Mouse (Mus musculus): Measurements from ENCODE around the gene Nod1. TPM values are rescaled to one million over a fixed set of nuclear protein-coding genes. Genes with fewer than 3 reads are reported as not detected.

Gene Nod1
- total and polyA plus RNA-seq, 2 experiments from 2014 or later = 4.2 to 8.3 TPM

GRCm38 (mm10) chr6:54940126-54940525, 32.3 kb downstream of the Nod1 start:
- H3K27ac ChIP-seq (ENCODE audit: low read depth) = 0 out of 2 replicates have a peak overlapping the region, but pooled peaks have one; percentile 6
- TF ChIP-seq EP300 (IDR thresholded peaks at IDR 0.05; ENCODE audit: low read depth) = no peak
- no peak for TF ChIP-seq CTCF (IDR thresholded peaks at IDR 0.05; ENCODE audit: low read depth)
- ATAC-seq (ENCODE audit: insufficient read depth, low read depth) (no peak), DNase-seq (ENCODE audit: low spot score) (no peak)
- 0 out of 2 replicates have a peak, but pooled peaks cover 3% of the 10 kb centered on the region for H3K4me1 ChIP-seq (ENCODE audit: control insufficient read depth, insufficient read depth)
- no peak overlapping the region for H3K4me3 ChIP-seq (ENCODE audit: low read depth, low read length)
- peaks cover 11% of the 10 kb centered on the region for H3K36me3 ChIP-seq (replicated peaks; ENCODE audit: control insufficient read depth, insufficient read depth, low read length)
- H3K4me2 ChIP-seq (ENCODE audit: low read depth, low read length) = no peak overlapping the region
- H3K9ac ChIP-seq (replicated peaks; ENCODE audit: low read depth, low read length) = no peak overlapping the region
- 71% methylated on average over 7 of the region's 7 CpGs for WGBS
- H3K27me3 ChIP-seq (ENCODE audit: control insufficient read depth, insufficient read depth, low read length) = peaks cover 22% of the 10 kb centered on the region
- H3K9me3 ChIP-seq (replicated peaks; ENCODE audit: control insufficient read depth, low read length) = no peaks in the 10 kb centered on the region

- no peak overlapping the region for H3K4me3 ChIP-seq (ENCODE audit: low read depth, low read length)
- 0 out of 2 replicates have a peak overlapping the region, but pooled peaks have one; percentile 6 for H3K27ac ChIP-seq (ENCODE audit: low read depth)
- no peaks in the 10 kb centered on the region for H3K9me3 ChIP-seq (replicated peaks; ENCODE audit: control insufficient read depth, low read length)
- 39% methylated on average over 4 of the region's 4 CpGs for WGBS
- no peak overlapping the region for H3K4me2 ChIP-seq (ENCODE audit: low read depth, low read length)
- TF ChIP-seq CTCF (IDR thresholded peaks at IDR 0.05; ENCODE audit: low read depth) = no peak
- no peak for TF ChIP-seq EP300 (IDR thresholded peaks at IDR 0.05; ENCODE audit: low read depth)
- peaks cover 11% of the 10 kb centered on the region for H3K36me3 ChIP-seq (replicated peaks; ENCODE audit: control insufficient read depth, insufficient read depth, low read length)
- 0 out of 2 replicates have a peak, but pooled peaks cover 3% of the 10 kb centered on the region for H3K4me1 ChIP-seq (ENCODE audit: control insufficient read depth, insufficient read depth)
- DNase-seq (ENCODE audit: low spot score) (peak; percentile 9), ATAC-seq (ENCODE audit: insufficient read depth, low read depth) (peak; percentile 56; the same call in 1 of the 2 replicates)
- no peak overlapping the region for H3K9ac ChIP-seq (replicated peaks; ENCODE audit: low read depth, low read length)
- H3K27me3 ChIP-seq (ENCODE audit: control insufficient read depth, insufficient read depth, low read length) = peaks cover 19% of the 10 kb centered on the region
Observed at GRCm38 (mm10) chr6:54939631-54940030, 32.8 kb downstream of the Nod1 start.

- Histone ChIP-seq H3K9me3 (replicated peaks; ENCODE audit: control insufficient read depth, low read length) (no peaks in the 10 kb centered on the region), H3K9ac (replicated peaks; ENCODE audit: low read depth, low read length) (no peak overlapping the region), H3K27me3 (ENCODE audit: control insufficient read depth, insufficient read depth, low read length) (no peaks in the 10 kb centered on the region), H3K36me3 (replicated peaks; ENCODE audit: control insufficient read depth, insufficient read depth, low read length) (no peaks in the 10 kb centered on the region), H3K27ac (ENCODE audit: low read depth) (no peak overlapping the region), H3K4me1 (ENCODE audit: control insufficient read depth, insufficient read depth) (peaks cover 11% of the 10 kb centered on the region; the same call in 1 of the 2 replicates), H3K4me3 (ENCODE audit: low read depth, low read length) (no peak overlapping the region), H3K4me2 (ENCODE audit: low read depth, low read length) (no peak overlapping the region)
- TF ChIP-seq CTCF (IDR thresholded peaks at IDR 0.05; ENCODE audit: low read depth) (no peak), EP300 (IDR thresholded peaks at IDR 0.05; ENCODE audit: low read depth) (no peak)
- no peak for DNase-seq (ENCODE audit: low spot score)
- WGBS = 62% methylated on average over 2 of the region's 2 CpGs
- ATAC-seq (ENCODE audit: insufficient read depth, low read depth) = no peak
Observed at GRCm38 (mm10) chr6:54936496-54936895, 35.9 kb downstream of the Nod1 start.

GRCm38 (mm10) chr6:54934930-54935329, 37.5 kb downstream of the Nod1 start:
- no peak for TF ChIP-seq EP300 (IDR thresholded peaks at IDR 0.05; ENCODE audit: low read depth)
- no peak for TF ChIP-seq CTCF (IDR thresholded peaks at IDR 0.05; ENCODE audit: low read depth)
- WGBS = 75% methylated on average over 5 of the region's 5 CpGs
- Histone ChIP-seq H3K9ac (replicated peaks; ENCODE audit: low read depth, low read length) (no peak overlapping the region), H3K4me3 (ENCODE audit: low read depth, low read length) (no peak overlapping the region), H3K36me3 (replicated peaks; ENCODE audit: control insufficient read depth, insufficient read depth, low read length) (no peaks in the 10 kb centered on the region; the same call in 1 of the 2 replicates), H3K9me3 (replicated peaks; ENCODE audit: control insufficient read depth, low read length) (no peaks in the 10 kb centered on the region), H3K4me1 (ENCODE audit: control insufficient read depth, insufficient read depth) (peaks cover 9% of the 10 kb centered on the region; the same call in 1 of the 2 replicates), H3K27me3 (ENCODE audit: control insufficient read depth, insufficient read depth, low read length) (no peaks in the 10 kb centered on the region), H3K4me2 (ENCODE audit: low read depth, low read length) (no peak overlapping the region), H3K27ac (ENCODE audit: low read depth) (no peak overlapping the region)
- DNase-seq (ENCODE audit: low spot score) (no peak), ATAC-seq (ENCODE audit: insufficient read depth, low read depth) (no peak)

- WGBS = 65% methylated on average over 8 of the region's 8 CpGs
Observed at GRCm38 (mm10) chr6:54934313-54934712, 38.1 kb downstream of the Nod1 start.

GRCm38 (mm10) chr6:54933866-54934265, 38.5 kb downstream of the Nod1 start:
- Histone ChIP-seq H3K9me3 (replicated peaks; ENCODE audit: control insufficient read depth, low read length) (no peaks in the 10 kb centered on the region), H3K27ac (ENCODE audit: low read depth) (no peak overlapping the region), H3K27me3 (ENCODE audit: control insufficient read depth, insufficient read depth, low read length) (no peaks in the 10 kb centered on the region), H3K4me2 (ENCODE audit: low read depth, low read length) (no peak overlapping the region), H3K4me1 (ENCODE audit: control insufficient read depth, insufficient read depth) (peaks cover 8% of the 10 kb centered on the region; the same call in 1 of the 2 replicates), H3K9ac (replicated peaks; ENCODE audit: low read depth, low read length) (no peak overlapping the region), H3K36me3 (replicated peaks; ENCODE audit: control insufficient read depth, insufficient read depth, low read length) (no peaks in the 10 kb centered on the region; the same call in 1 of the 2 replicates), H3K4me3 (ENCODE audit: low read depth, low read length) (no peak overlapping the region)
- 55% methylated on average over 3 of the region's 3 CpGs for WGBS
- no peak for DNase-seq (ENCODE audit: low spot score)
- no peak for TF ChIP-seq EP300 (IDR thresholded peaks at IDR 0.05; ENCODE audit: low read depth)
- TF ChIP-seq CTCF (IDR thresholded peaks at IDR 0.05; ENCODE audit: low read depth) = no peak
- no peak for ATAC-seq (ENCODE audit: insufficient read depth, low read depth)

More at GRCm38 (mm10) chr6:54934313-54934712, 38.1 kb downstream of the Nod1 start:
- ATAC-seq (ENCODE audit: insufficient read depth, low read depth) = no peak
- Histone ChIP-seq H3K36me3 (replicated peaks; ENCODE audit: control insufficient read depth, insufficient read depth, low read length) (no peaks in the 10 kb centered on the region; the same call in 1 of the 2 replicates), H3K4me2 (ENCODE audit: low read depth, low read length) (no peak overlapping the region), H3K9ac (replicated peaks; ENCODE audit: low read depth, low read length) (no peak overlapping the region), H3K4me1 (ENCODE audit: control insufficient read depth, insufficient read depth) (peaks cover 8% of the 10 kb centered on the region; the same call in 1 of the 2 replicates), H3K9me3 (replicated peaks; ENCODE audit: control insufficient read depth, low read length) (no peaks in the 10 kb centered on the region), H3K27me3 (ENCODE audit: control insufficient read depth, insufficient read depth, low read length) (no peaks in the 10 kb centered on the region), H3K27ac (ENCODE audit: low read depth) (no peak overlapping the region), H3K4me3 (ENCODE audit: low read depth, low read length) (no peak overlapping the region)
- TF ChIP-seq EP300 (IDR thresholded peaks at IDR 0.05; ENCODE audit: low read depth) (no peak), CTCF (IDR thresholded peaks at IDR 0.05; ENCODE audit: low read depth) (no peak)
- DNase-seq (ENCODE audit: low spot score) = no peak

Measured in heart, postnatal 0 days (tissue).